Mouse (Mus musculus): ENCODE results near the gene Rnf208. TPM values are rescaled to one million over a fixed set of nuclear protein-coding genes. Genes with fewer than 3 reads are reported as not detected.

Gene Rnf208
- total RNA-seq, 2 experiments from 2014 or later: 0.58 TPM; not detected in 1

Other genes starting within 250 kb of the Rnf208 start
Only the 30 nearest of the 31 such genes appear.
- 18.6 and 19.2 TPM in 2 replicates for gene Nsmf, start 187.9 kb upstream of the Rnf208 start, total RNA-seq (2014; fragmentation: Nextera tagmentation)
- 4.2 and 22.6 TPM in 2 replicates for gene Nsmf, start 187.9 kb upstream of the Rnf208 start, total RNA-seq (2017)
- gene Entpd8, start 162.0 kb upstream of the Rnf208 start, total RNA-seq (2014; fragmentation: Nextera tagmentation): not detected in 2 replicates
- not detected in 2 replicates for gene Entpd8, start 162.0 kb upstream of the Rnf208 start, total RNA-seq (2017)
- 1.3 TPM in 1 of 2 replicates, not detected in the other for gene Noxa1, start 147.1 kb upstream of the Rnf208 start, total RNA-seq (2014; fragmentation: Nextera tagmentation)
- gene Noxa1, start 147.1 kb upstream of the Rnf208 start, total RNA-seq (2017): not detected in 2 replicates
- gene Nrarp, start 61.5 kb upstream of the Rnf208 start, total RNA-seq (2014; fragmentation: Nextera tagmentation): 0.62 TPM in 1 of 2 replicates, not detected in the other
- gene Nrarp, start 61.5 kb upstream of the Rnf208 start, total RNA-seq (2017): 0.39 and 0.72 TPM in 2 replicates
- 14.6 and 20.2 TPM in 2 replicates for gene Tor4a, start 45.4 kb upstream of the Rnf208 start, total RNA-seq (2014; fragmentation: Nextera tagmentation)
- 14.7 and 16.4 TPM in 2 replicates for gene Tor4a, start 45.4 kb upstream of the Rnf208 start, total RNA-seq (2017)
- 58.5 and 79.5 TPM in 2 replicates for gene Nelfb, start 30.8 kb upstream of the Rnf208 start, total RNA-seq (2014; fragmentation: Nextera tagmentation)
- gene Nelfb, start 30.8 kb upstream of the Rnf208 start, total RNA-seq (2017): 33.7 and 81.1 TPM in 2 replicates
- not detected in 2 replicates for gene Stpg3, start 27.6 kb upstream of the Rnf208 start, total RNA-seq (2014; fragmentation: Nextera tagmentation)
- gene Stpg3, start 27.6 kb upstream of the Rnf208 start, total RNA-seq (2017): not detected in 2 replicates
- not detected in 2 replicates for gene Fam166a, start 23.5 kb upstream of the Rnf208 start, total RNA-seq (2014; fragmentation: Nextera tagmentation)
- not detected in 2 replicates for gene Fam166a, start 23.5 kb upstream of the Rnf208 start, total RNA-seq (2017)
- 180 and 327 TPM in 2 replicates for gene Tubb4b, start 17.6 kb upstream of the Rnf208 start, total RNA-seq (2014; fragmentation: Nextera tagmentation)
- 560 and 623 TPM in 2 replicates for gene Tubb4b, start 17.6 kb upstream of the Rnf208 start, total RNA-seq (2017)
- gene Slc34a3, start 7.9 kb upstream of the Rnf208 start, total RNA-seq (2014; fragmentation: Nextera tagmentation): not detected in 2 replicates
- not detected in 2 replicates for gene Slc34a3, start 7.9 kb upstream of the Rnf208 start, total RNA-seq (2017)
- not detected in 2 replicates for gene Rnf224, start 5.5 kb upstream of the Rnf208 start, total RNA-seq (2014; fragmentation: Nextera tagmentation)
- not detected in 2 replicates for gene Rnf224, start 5.5 kb upstream of the Rnf208 start, total RNA-seq (2017)
- gene Cysrt1, start 197 bp downstream of the Rnf208 start, total RNA-seq (2014; fragmentation: Nextera tagmentation): not detected in 2 replicates
- not detected in 2 replicates for gene Cysrt1, start 197 bp downstream of the Rnf208 start, total RNA-seq (2017)
- gene AL732309.1, start 4.6 kb downstream of the Rnf208 start, total RNA-seq (2014; fragmentation: Nextera tagmentation): 5.2 and 16.1 TPM in 2 replicates
- gene AL732309.1, start 4.6 kb downstream of the Rnf208 start, total RNA-seq (2017): 5.6 and 7.4 TPM in 2 replicates
- 6.7 and 17.4 TPM in 2 replicates for gene Tmem203, start 13.2 kb downstream of the Rnf208 start, total RNA-seq (2014; fragmentation: Nextera tagmentation)
- gene Tmem203, start 13.2 kb downstream of the Rnf208 start, total RNA-seq (2017): 6.1 and 11.2 TPM in 2 replicates
- gene Tprn, start 20.4 kb downstream of the Rnf208 start, total RNA-seq (2014; fragmentation: Nextera tagmentation): 15.0 and 17.2 TPM in 2 replicates
- 7.1 and 8.7 TPM in 2 replicates for gene Tprn, start 20.4 kb downstream of the Rnf208 start, total RNA-seq (2017)
- gene Ssna1, start 30.2 kb downstream of the Rnf208 start, total RNA-seq (2014; fragmentation: Nextera tagmentation): 120 TPM in 2 replicates
- gene Ssna1, start 30.2 kb downstream of the Rnf208 start, total RNA-seq (2017): 52.7 and 84.1 TPM in 2 replicates
- 34.7 and 46.0 TPM in 2 replicates for gene Anapc2, start 30.2 kb downstream of the Rnf208 start, total RNA-seq (2014; fragmentation: Nextera tagmentation)
- gene Anapc2, start 30.2 kb downstream of the Rnf208 start, total RNA-seq (2017): 17.8 and 35.7 TPM in 2 replicates
- gene Tmem210, start 45.9 kb downstream of the Rnf208 start, total RNA-seq (2014; fragmentation: Nextera tagmentation): not detected in 2 replicates
- gene Tmem210, start 45.9 kb downstream of the Rnf208 start, total RNA-seq (2017): not detected in 2 replicates
- gene Lrrc26, start 47.7 kb downstream of the Rnf208 start, total RNA-seq (2014; fragmentation: Nextera tagmentation): not detected in 2 replicates
- not detected in 2 replicates for gene Lrrc26, start 47.7 kb downstream of the Rnf208 start, total RNA-seq (2017)
- not detected in 2 replicates for gene Grin1, start 76.9 kb downstream of the Rnf208 start, total RNA-seq (2014; fragmentation: Nextera tagmentation)
- gene Grin1, start 76.9 kb downstream of the Rnf208 start, total RNA-seq (2017): not detected in 2 replicates
- gene Man1b1, start 90.1 kb downstream of the Rnf208 start, total RNA-seq (2014; fragmentation: Nextera tagmentation): 36.5 and 37.2 TPM in 2 replicates
- gene Man1b1, start 90.1 kb downstream of the Rnf208 start, total RNA-seq (2017): 34.1 and 38.6 TPM in 2 replicates
- 15.2 and 34.8 TPM in 2 replicates for gene Dpp7, start 114.1 kb downstream of the Rnf208 start, total RNA-seq (2014; fragmentation: Nextera tagmentation)
- gene Dpp7, start 114.1 kb downstream of the Rnf208 start, total RNA-seq (2017): 11.9 and 16.9 TPM in 2 replicates
- gene Uap1l1, start 123.4 kb downstream of the Rnf208 start, total RNA-seq (2014; fragmentation: Nextera tagmentation): 55.6 and 58.1 TPM in 2 replicates
- 13.8 and 18.4 TPM in 2 replicates for gene Uap1l1, start 123.4 kb downstream of the Rnf208 start, total RNA-seq (2017)
- 4.5 and 17.1 TPM in 2 replicates for gene Sapcd2, start 130.1 kb downstream of the Rnf208 start, total RNA-seq (2014; fragmentation: Nextera tagmentation)
- 7.8 and 17.3 TPM in 2 replicates for gene Sapcd2, start 130.1 kb downstream of the Rnf208 start, total RNA-seq (2017)
- gene Entpd2, start 153.6 kb downstream of the Rnf208 start, total RNA-seq (2014; fragmentation: Nextera tagmentation): not detected in 2 replicates
- not detected in 2 replicates for gene Entpd2, start 153.6 kb downstream of the Rnf208 start, total RNA-seq (2017)
- not detected in 2 replicates for gene Npdc1, start 157.1 kb downstream of the Rnf208 start, total RNA-seq (2014; fragmentation: Nextera tagmentation)
- not detected in 2 replicates for gene Npdc1, start 157.1 kb downstream of the Rnf208 start, total RNA-seq (2017)
- 34.5 and 38.8 TPM in 2 replicates for gene Fut7, start 181.0 kb downstream of the Rnf208 start, total RNA-seq (2014; fragmentation: Nextera tagmentation)
- 24.8 and 27.3 TPM in 2 replicates for gene Fut7, start 181.0 kb downstream of the Rnf208 start, total RNA-seq (2017)
- 54.8 and 56.4 TPM in 2 replicates for gene Abca2, start 186.4 kb downstream of the Rnf208 start, total RNA-seq (2014; fragmentation: Nextera tagmentation)
- gene Abca2, start 186.4 kb downstream of the Rnf208 start, total RNA-seq (2017): 21.0 and 23.1 TPM in 2 replicates
- not detected in 2 replicates for gene Clic3, start 214.6 kb downstream of the Rnf208 start, total RNA-seq (2014; fragmentation: Nextera tagmentation)
- 1.4 TPM in 1 of 2 replicates, not detected in the other for gene Clic3, start 214.6 kb downstream of the Rnf208 start, total RNA-seq (2017)
- 29.1 and 39.4 TPM in 2 replicates for gene Paxx, start 218.8 kb downstream of the Rnf208 start, total RNA-seq (2014; fragmentation: Nextera tagmentation)
- 20.2 and 32.5 TPM in 2 replicates for gene Paxx, start 218.8 kb downstream of the Rnf208 start, total RNA-seq (2017)

All from granulocyte monocyte progenitor cell, adult 5-6 weeks (primary cell).